Mouse (Mus musculus): ENCODE data around the gene Psmb9. TPM values are rescaled to one million over a fixed set of nuclear protein-coding genes. Genes with fewer than 3 reads are reported as not detected.
A peak's percentile ranks its signal among the peaks of the same experiment; 100 is the strongest.

Gene Psmb9
- total RNA-seq, 4 experiments from 2014 or later: 1.4 to 2.1 (median 1.7) TPM

GRCm38 (mm10) chr17:34140240-34140639 is 47.3 kb downstream of the Psmb9 start:
- no peak for DNase-seq (ENCODE audit: low spot score in 2 of 2)

- DNase-seq (ENCODE audit: low spot score in 2 of 2): peak in 1 of 2 experiments; percentile 41
Measured at GRCm38 (mm10) chr17:34139416-34139815, 48.1 kb downstream of the Psmb9 start.

GRCm38 (mm10) chr17:34138655-34139054 is 48.9 kb downstream of the Psmb9 start:
- DNase-seq (ENCODE audit: low spot score in 2 of 2): no peak

- DNase-seq (ENCODE audit: low spot score in 2 of 2): no peak
Measured at GRCm38 (mm10) chr17:34137601-34138000, 50.0 kb downstream of the Psmb9 start.

GRCm38 (mm10) chr17:34135297-34136224 is 52.0 kb downstream of the Psmb9 start:
- peak; percentile 97 to 98 for DNase-seq (ENCODE audit: low spot score in 2 of 2)

- DNase-seq (ENCODE audit: low spot score in 2 of 2): no peak
Measured at GRCm38 (mm10) chr17:34134451-34134850, 53.1 kb downstream of the Psmb9 start.

- no peak for DNase-seq (ENCODE audit: low spot score in 2 of 2)
Measured at GRCm38 (mm10) chr17:34133289-34133688, 54.3 kb downstream of the Psmb9 start.

Other genes with a start within 250 kb of the Psmb9 start
- gene Pfdn6, start 247.4 kb downstream of the Psmb9 start, total RNA-seq (2022): 10 to 100 TPM; 56.4 to 69.1 (median 64.0) TPM
- gene Wdr46, start 247.1 kb downstream of the Psmb9 start, total RNA-seq (2022): 10 to 100 TPM in 1 of 4 experiments, 1 to 10 TPM in 3; 7.8 to 11.5 (median 8.7) TPM
- 1 to 10 TPM; 1.4 to 1.8 (median 1.5) TPM for gene B3galt4, start 236.3 kb downstream of the Psmb9 start, total RNA-seq (2022)
- gene Vps52, start 232.0 kb downstream of the Psmb9 start, total RNA-seq (2022): 10 to 100 TPM; 32.0 to 34.6 (median 32.5) TPM
- 100 to 1,000 TPM; 380 to 500 (median 432) TPM for gene Rps18, start 231.8 kb downstream of the Psmb9 start, total RNA-seq (2022)
- 10 to 100 TPM; 34.2 to 57.8 (median 46.1) TPM for gene H2-K1, start 187.4 kb downstream of the Psmb9 start, total RNA-seq (2022)
- 10 to 100 TPM in 3 of 4 experiments, 1 to 10 TPM in 1; 9.8 to 15.6 (median 11.7) TPM for gene Ring1, start 163.1 kb downstream of the Psmb9 start, total RNA-seq (2022)
- 10 to 100 TPM; 83.6 to 90.2 (median 84.9) TPM for gene H2-Ke6, start 159.7 kb downstream of the Psmb9 start, total RNA-seq (2022)
- 10 to 100 TPM; 44.2 to 63.5 (median 49.3) TPM for gene Slc39a7, start 156.1 kb downstream of the Psmb9 start, total RNA-seq (2022)
- gene Rxrb, start 156.0 kb downstream of the Psmb9 start, total RNA-seq (2022): 10 to 100 TPM; 36.8 to 39.3 (median 38.8) TPM
- 1 to 10 TPM; 2.5 to 4.8 (median 3.9) TPM for gene Col11a2, start 148.3 kb downstream of the Psmb9 start, total RNA-seq (2022)
- gene H2-Oa, start 95.4 kb downstream of the Psmb9 start, total RNA-seq (2022): not detected
- gene H2-DMa, start 68.2 kb downstream of the Psmb9 start, total RNA-seq (2022): 1 to 10 TPM; 3.0 to 4.6 (median 4.0) TPM
- 10 to 100 TPM; 67.9 to 73.8 (median 69.8) TPM for gene Brd2, start 65.1 kb downstream of the Psmb9 start, total RNA-seq (2022)
- gene H2-DMb2, start 44.5 kb downstream of the Psmb9 start, total RNA-seq (2022): under 1 TPM in 2 of 4 experiments, not detected in 2; 0.40 to 0.61 TPM
- gene H2-DMb1, start 34.7 kb downstream of the Psmb9 start, total RNA-seq (2022): under 1 TPM in 2 of 4 experiments, not detected in 2; 0.19 to 0.81 TPM
- gene Tap1, start 211 bp downstream of the Psmb9 start, total RNA-seq (2022): 1 to 10 TPM in 3 of 4 experiments, under 1 TPM in 1; 0.82 to 1.3 (median 1.2) TPM
- gene Psmb8, start 10.0 kb upstream of the Psmb9 start, total RNA-seq (2022): 1 to 10 TPM; 2.1 to 4.3 (median 3.4) TPM
- gene Tap2, start 15.8 kb upstream of the Psmb9 start, total RNA-seq (2022): 1 to 10 TPM; 5.1 to 7.6 (median 6.7) TPM
- under 1 TPM in 1 of 4 experiments, not detected in 3; 0.10 TPM for gene H2-Ob, start 51.1 kb upstream of the Psmb9 start, total RNA-seq (2022)
- gene H2-Ab1, start 69.9 kb upstream of the Psmb9 start, total RNA-seq (2022): 1 to 10 TPM; 2.3 to 4.7 (median 3.9) TPM
- 1 to 10 TPM; 3.1 to 4.1 (median 3.5) TPM for gene H2-Aa, start 100.1 kb upstream of the Psmb9 start, total RNA-seq (2022)
- gene H2-Eb1, start 118.1 kb upstream of the Psmb9 start, total RNA-seq (2022): 1 to 10 TPM; 2.6 to 6.3 (median 3.7) TPM
- not detected for gene H2-Eb2, start 137.9 kb upstream of the Psmb9 start, total RNA-seq (2022)
- gene Btnl2, start 167.1 kb upstream of the Psmb9 start, total RNA-seq (2022): under 1 TPM in 2 of 4 experiments, not detected in 2; 0.35 to 0.47 TPM
- not detected for gene Btnl1, start 189.4 kb upstream of the Psmb9 start, total RNA-seq (2022)
- not detected for gene BC051142, start 211.1 kb upstream of the Psmb9 start, total RNA-seq (2022)